Mouse (Mus musculus): ENCODE results near the gene Btbd11. TPM values are rescaled to one million over a fixed set of nuclear protein-coding genes. Genes with fewer than 3 reads are reported as not detected.

Btbd11 gene
- polyA plus RNA-seq, 1 experiment from 2014 or later = 10.5 TPM

GRCm38 (mm10) chr10:85509000-85509399, 122.4 kb downstream of the Btbd11 start:
- 64% methylated on average over 1 of the region's 1 CpGs for WGBS
- no peak overlapping the region for H3K9ac ChIP-seq
- no peaks in the 10 kb centered on the region for H3K27me3 ChIP-seq
- H3K36me3 ChIP-seq = no peaks in the 10 kb centered on the region
- no peak for ATAC-seq (ENCODE audit: insufficient number of reproducible peaks, insufficient read depth, low FRiP score, low TSS enrichment)
- no peak overlapping the region for H3K4me3 ChIP-seq
- H3K27ac ChIP-seq = no peak overlapping the region
- H3K9me3 ChIP-seq = no peaks in the 10 kb centered on the region
- no peak overlapping the region for H3K4me2 ChIP-seq (replicated peaks)
- H3K4me1 ChIP-seq = peaks cover 1% of the 10 kb centered on the region; the same call in 1 of the 2 replicates

GRCm38 (mm10) chr10:85510329-85510728, 123.7 kb downstream of the Btbd11 start:
- no peaks in the 10 kb centered on the region for H3K9me3 ChIP-seq
- H3K36me3 ChIP-seq = no peaks in the 10 kb centered on the region
- no peak for ATAC-seq (ENCODE audit: insufficient number of reproducible peaks, insufficient read depth, low FRiP score, low TSS enrichment)
- no peak overlapping the region for H3K27ac ChIP-seq
- H3K4me3 ChIP-seq = no peak overlapping the region
- WGBS = 19% methylated on average over 3 of the region's 3 CpGs
- no peak overlapping the region for H3K4me2 ChIP-seq (replicated peaks)
- no peak overlapping the region for H3K9ac ChIP-seq
- no peaks in the 10 kb centered on the region for H3K4me1 ChIP-seq
- no peaks in the 10 kb centered on the region for H3K27me3 ChIP-seq

DNA sequence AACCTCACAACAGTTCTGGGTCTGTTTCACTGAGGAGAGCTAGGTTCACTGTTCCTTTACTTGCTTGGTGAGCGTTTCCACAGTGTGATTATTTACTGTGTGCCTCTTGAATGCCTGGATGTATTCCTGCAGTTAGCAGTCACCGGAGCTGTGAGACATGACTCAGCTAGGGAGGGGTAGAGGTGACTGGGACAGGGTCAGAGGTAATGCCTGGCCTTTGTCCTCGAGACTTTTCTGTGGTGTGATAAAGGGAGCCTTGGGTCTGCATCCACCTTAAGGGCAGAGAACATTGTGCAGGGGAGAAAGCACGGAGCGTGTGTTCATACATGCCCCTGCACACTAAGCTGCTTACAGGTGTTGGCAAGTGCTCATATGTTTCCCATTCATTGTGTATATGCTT, 126.2 kb downstream of the Btbd11 start:
- no peaks in the 10 kb centered on the region for H3K9me3 ChIP-seq
- no peak for ATAC-seq (ENCODE audit: insufficient number of reproducible peaks, insufficient read depth, low FRiP score, low TSS enrichment)
- 73% methylated on average over 5 of the region's 5 CpGs for WGBS
- peaks cover 13% of the 10 kb centered on the region for H3K4me1 ChIP-seq
- no peaks in the 10 kb centered on the region for H3K36me3 ChIP-seq
- no peak overlapping the region for H3K4me3 ChIP-seq
- H3K27ac ChIP-seq = no peak overlapping the region
- no peaks in the 10 kb centered on the region for H3K27me3 ChIP-seq
- H3K9ac ChIP-seq = no peak overlapping the region
- H3K4me2 ChIP-seq (replicated peaks) = no peak overlapping the region

GRCm38 (mm10) chr10:85517223-85518110, 130.9 kb downstream of the Btbd11 start:
- Histone ChIP-seq H3K27ac (peak overlapping the region; percentile 73), H3K36me3 (no peaks in the 10 kb centered on the region), H3K4me1 (peaks cover 19% of the 10 kb centered on the region), H3K4me2 (replicated peaks) (no peak overlapping the region), H3K27me3 (no peaks in the 10 kb centered on the region), H3K9ac (no peak overlapping the region), H3K4me3 (no peak overlapping the region), H3K9me3 (no peaks in the 10 kb centered on the region)
- 31% methylated on average over 13 of the region's 13 CpGs for WGBS
- peak; percentile 77; the same call in 1 of the 2 replicates for ATAC-seq (ENCODE audit: insufficient number of reproducible peaks, insufficient read depth, low FRiP score, low TSS enrichment)

DNA sequence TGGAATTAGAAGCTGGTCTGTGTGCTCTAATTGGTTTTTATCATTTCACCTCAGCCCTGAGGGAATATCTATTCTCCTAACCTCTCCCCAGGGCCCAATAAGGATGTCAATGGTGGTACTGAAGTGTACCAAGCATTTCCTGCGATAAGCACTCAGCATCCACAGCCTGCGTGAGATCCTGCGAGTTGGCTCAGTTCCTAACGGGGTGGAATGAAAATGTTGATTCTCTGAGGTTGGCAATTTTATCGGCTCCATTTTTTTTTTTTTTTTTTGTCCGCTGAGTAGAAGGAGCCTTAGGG, 131.4 kb downstream of the Btbd11 start:
- Histone ChIP-seq H3K27ac (peak overlapping the region; percentile 73; the same call in 1 of the 2 replicates), H3K4me3 (no peak overlapping the region)

GRCm38 (mm10) chr10:85522220-85522760, 135.7 kb downstream of the Btbd11 start:
- ATAC-seq (ENCODE audit: insufficient number of reproducible peaks, insufficient read depth, low FRiP score, low TSS enrichment) = no peak
- Histone ChIP-seq H3K4me1 (peaks cover 19% of the 10 kb centered on the region; the same call in 1 of the 2 replicates), H3K9me3 (no peaks in the 10 kb centered on the region), H3K4me3 (no peak overlapping the region), H3K9ac (no peak overlapping the region), H3K36me3 (no peaks in the 10 kb centered on the region), H3K27ac (no peak overlapping the region), H3K4me2 (replicated peaks) (no peak overlapping the region), H3K27me3 (no peaks in the 10 kb centered on the region)
- 86% methylated on average over 7 of the region's 7 CpGs for WGBS

More for the DNA sequence above, 131.4 kb downstream of the Btbd11 start:
- H3K4me2 ChIP-seq (replicated peaks) = no peak overlapping the region
- peaks cover 19% of the 10 kb centered on the region for H3K4me1 ChIP-seq
- no peak for ATAC-seq (ENCODE audit: insufficient number of reproducible peaks, insufficient read depth, low FRiP score, low TSS enrichment)
- no peaks in the 10 kb centered on the region for H3K36me3 ChIP-seq
- H3K27me3 ChIP-seq = no peaks in the 10 kb centered on the region
- no peaks in the 10 kb centered on the region for H3K9me3 ChIP-seq
- no peak overlapping the region for H3K9ac ChIP-seq
- WGBS = 61% methylated on average over 6 of the region's 6 CpGs

DNA sequence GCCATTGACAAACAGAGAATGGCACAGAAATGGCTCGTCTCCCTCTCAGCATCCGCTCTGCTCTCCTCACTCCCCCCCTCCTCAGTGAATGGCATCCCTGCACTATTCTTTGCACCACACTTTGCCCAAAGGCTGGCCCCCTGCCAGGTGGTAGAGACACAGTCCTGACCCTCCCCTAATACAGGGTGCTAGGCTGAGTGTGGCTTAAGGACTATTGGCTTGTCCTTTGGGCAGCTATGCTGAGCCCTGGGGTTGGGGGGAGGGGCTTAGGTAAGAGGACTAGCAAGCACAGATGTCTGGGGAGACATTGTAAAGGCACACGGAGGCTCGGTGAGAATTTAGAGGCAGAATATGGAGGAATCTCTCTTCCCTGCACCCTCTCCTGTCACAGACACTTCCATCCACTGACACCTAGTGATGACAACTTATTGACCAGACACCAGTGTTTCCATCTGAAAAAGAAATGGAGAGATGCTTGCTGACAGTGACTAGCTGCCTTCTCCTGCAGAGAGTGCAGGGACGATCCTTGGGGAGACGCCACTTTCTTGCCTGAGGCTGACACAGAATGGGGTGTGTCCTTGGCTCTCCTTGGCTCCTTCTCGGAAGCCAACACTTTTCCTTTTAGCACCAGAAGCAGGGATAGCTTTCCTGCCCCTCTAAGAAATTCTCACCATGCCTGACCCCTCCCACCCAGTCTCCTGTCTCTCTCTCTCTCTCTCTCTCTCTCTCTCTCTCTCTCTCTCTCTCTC, 138.8 kb downstream of the Btbd11 start:
- WGBS = 27% methylated on average over 7 of the region's 7 CpGs
- Histone ChIP-seq H3K36me3 (no peaks in the 10 kb centered on the region), H3K27ac (no peak overlapping the region), H3K27me3 (no peaks in the 10 kb centered on the region), H3K9ac (no peak overlapping the region), H3K9me3 (no peaks in the 10 kb centered on the region), H3K4me1 (0 out of 2 replicates have a peak, but pooled peaks cover 10% of the 10 kb centered on the region), H3K4me3 (no peak overlapping the region), H3K4me2 (replicated peaks) (no peak overlapping the region)
- ATAC-seq (ENCODE audit: insufficient number of reproducible peaks, insufficient read depth, low FRiP score, low TSS enrichment) = no peak

DNA sequence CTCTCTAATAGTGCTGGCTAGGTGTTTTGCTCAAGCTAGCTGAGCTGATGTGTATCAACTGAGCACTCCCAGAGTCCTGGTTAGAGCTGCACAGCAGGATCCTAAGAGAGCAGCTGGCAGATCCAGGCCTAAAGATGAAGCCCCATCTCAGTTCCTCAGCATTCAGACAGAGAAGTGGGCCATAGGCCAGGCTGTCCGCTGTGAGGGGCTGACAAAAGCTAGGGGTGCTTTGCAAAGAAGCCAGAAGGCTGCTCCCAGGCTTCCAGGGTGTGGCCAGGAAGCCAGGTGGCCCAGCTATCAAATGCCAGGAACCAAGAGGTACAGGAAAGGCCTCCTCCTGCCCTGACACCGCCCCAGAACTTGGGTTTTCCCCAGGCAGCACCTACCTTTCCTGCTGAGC, 140.0 kb downstream of the Btbd11 start:
- Histone ChIP-seq H3K36me3 (no peaks in the 10 kb centered on the region), H3K9ac (no peak overlapping the region), H3K27ac (no peak overlapping the region), H3K4me2 (replicated peaks) (no peak overlapping the region), H3K4me1 (0 out of 2 replicates have a peak, but pooled peaks cover 10% of the 10 kb centered on the region), H3K4me3 (no peak overlapping the region), H3K27me3 (no peaks in the 10 kb centered on the region), H3K9me3 (no peaks in the 10 kb centered on the region)
- no peak for ATAC-seq (ENCODE audit: insufficient number of reproducible peaks, insufficient read depth, low FRiP score, low TSS enrichment)
- WGBS = 77% methylated on average over 2 of the region's 2 CpGs

DNA sequence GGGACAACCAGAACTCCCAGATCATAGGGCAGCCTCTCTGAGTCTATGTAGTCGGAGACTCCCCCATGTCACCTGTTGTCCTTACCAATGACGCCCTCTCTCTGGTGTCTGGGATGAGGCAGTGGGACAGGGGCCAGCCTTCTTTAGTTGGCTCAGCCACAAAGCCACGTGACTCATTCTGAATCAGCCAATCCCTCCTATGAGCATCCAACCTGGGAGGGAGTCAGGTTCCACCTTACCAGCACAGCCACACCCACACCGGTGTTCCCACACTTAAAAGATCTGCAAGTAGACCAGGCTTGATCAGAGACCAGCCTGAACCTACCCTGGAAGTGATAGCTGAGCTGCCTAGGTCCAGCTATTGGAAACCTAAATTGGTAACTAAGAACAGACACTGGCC, 141.1 kb downstream of the Btbd11 start:
- no peaks in the 10 kb centered on the region for H3K9me3 ChIP-seq

GRCm38 (mm10) chr10:85533192-85533710, 146.6 kb downstream of the Btbd11 start:
- H3K4me3 ChIP-seq = no peak overlapping the region
- H3K27me3 ChIP-seq = no peaks in the 10 kb centered on the region
- H3K4me1 ChIP-seq = no peaks in the 10 kb centered on the region
- no peaks in the 10 kb centered on the region for H3K36me3 ChIP-seq
- WGBS = 64% methylated on average over 7 of the region's 7 CpGs
- no peak overlapping the region for H3K4me2 ChIP-seq (replicated peaks)
- ATAC-seq (ENCODE audit: insufficient number of reproducible peaks, insufficient read depth, low FRiP score, low TSS enrichment) = no peak
- H3K27ac ChIP-seq = no peak overlapping the region
- H3K9me3 ChIP-seq = no peaks in the 10 kb centered on the region
- no peak overlapping the region for H3K9ac ChIP-seq

More for the DNA sequence above, 141.1 kb downstream of the Btbd11 start:
- H3K27ac ChIP-seq = no peak overlapping the region
- H3K36me3 ChIP-seq = no peaks in the 10 kb centered on the region
- H3K4me3 ChIP-seq = no peak overlapping the region
- ATAC-seq (ENCODE audit: insufficient number of reproducible peaks, insufficient read depth, low FRiP score, low TSS enrichment) = no peak
- H3K27me3 ChIP-seq = no peaks in the 10 kb centered on the region
- 0 out of 2 replicates have a peak, but pooled peaks cover 10% of the 10 kb centered on the region for H3K4me1 ChIP-seq
- no peak overlapping the region for H3K9ac ChIP-seq
- H3K4me2 ChIP-seq (replicated peaks) = no peak overlapping the region
- 60% methylated on average over 4 of the region's 4 CpGs for WGBS

DNA sequence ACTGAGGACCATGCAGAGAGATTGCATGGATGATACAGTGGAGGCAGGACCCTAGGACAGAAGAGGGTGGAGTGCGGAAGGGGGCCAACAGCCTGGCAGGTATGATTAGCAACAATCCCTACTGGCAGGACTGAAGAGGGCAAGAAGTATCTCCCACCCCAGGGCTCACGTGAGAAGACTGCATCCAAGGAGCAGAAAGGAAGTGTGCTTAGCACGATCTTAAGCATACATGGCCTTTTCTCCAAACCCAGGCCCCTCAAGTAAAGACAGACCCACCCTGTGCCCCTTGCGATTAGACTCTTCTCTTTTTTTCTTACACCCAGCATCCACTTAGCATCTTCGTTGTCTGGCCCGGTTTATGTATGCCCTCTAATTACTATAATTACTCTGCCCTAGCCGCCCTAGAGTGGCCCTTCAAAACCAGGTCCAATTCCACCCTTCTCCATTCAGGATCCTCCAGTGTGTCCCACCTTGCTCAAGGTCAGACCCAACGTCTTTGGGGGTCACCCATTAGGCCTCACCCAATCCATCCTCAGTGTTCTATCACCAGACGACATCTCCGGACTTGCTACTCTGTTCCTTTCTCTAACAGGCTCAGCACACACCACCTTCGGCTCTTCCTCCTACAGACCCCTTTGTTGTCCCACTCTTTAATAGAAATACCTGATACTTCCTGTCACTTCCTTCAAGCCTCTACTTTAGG, 151.6 kb downstream of the Btbd11 start:
- ATAC-seq (ENCODE audit: insufficient number of reproducible peaks, insufficient read depth, low FRiP score, low TSS enrichment) = no peak
- Histone ChIP-seq H3K9me3 (no peaks in the 10 kb centered on the region), H3K4me1 (0 out of 2 replicates have a peak, but pooled peaks cover 2% of the 10 kb centered on the region), H3K4me2 (replicated peaks) (no peak overlapping the region), H3K27me3 (no peaks in the 10 kb centered on the region), H3K4me3 (no peak overlapping the region), H3K36me3 (no peaks in the 10 kb centered on the region), H3K27ac (no peak overlapping the region), H3K9ac (no peak overlapping the region)
- WGBS = 77% methylated on average over 11 of the region's 11 CpGs

Data from embryonic facial prominence, embryonic 12.5 days (tissue).